ENCODE assay signal across 9 mouse cellular contexts in genomic region chr8:122661138-122661537, GRCm38 (mm10). TPM values are rescaled to one million over a fixed set of nuclear protein-coding genes. Genes with fewer than 3 reads are reported as not detected.
DNase-seq lines count a peak whose midpoint lies in the region; ATAC-seq and TF ChIP-seq lines count a peak whose summit lies in the region.
"Had no signal": no experiment of that assay in that cellular context is flagged by ENCODE, and none has a peak within 500 bp of the region (broad histone marks: within the 10 kb centered on the region; RNA-seq: fewer than 3 reads in every experiment).

No protein-coding gene starts in this region.

- peaks cover 28% of the 10 kb centered on the region; the same call in 1 of the 2 replicates for H3K4me1 ChIP-seq in lung, postnatal 0 days (ENCODE audit: insufficient read depth, low read depth, low read length)
- peaks cover 47% of the 10 kb centered on the region for H3K4me1 ChIP-seq in stomach, embryonic 15.5 days

- no peak overlapping the region for H3K27ac ChIP-seq in lung, postnatal 0 days (ENCODE audit: low read length)
- peak overlapping the region; percentile 65; the same call in 1 of the 2 replicates for H3K27ac ChIP-seq in stomach, embryonic 15.5 days

- no peaks in the 10 kb centered on the region for H3K9me3 ChIP-seq in lung, postnatal 0 days (ENCODE audit: low read length)
- H3K9me3 ChIP-seq in stomach, embryonic 15.5 days: no peaks in the 10 kb centered on the region

- ATAC-seq in lung, postnatal 0 days: peak; percentile 61
- ATAC-seq in stomach, embryonic 15.5 days (ENCODE audit: insufficient read depth, low FRiP score, low read depth): peak; percentile 42; the same call in 1 of the 2 replicates
- no peak for ATAC-seq in erythroblast, adult 5-6 weeks (replicated peaks; ENCODE audit: low FRiP score, poor library complexity, severe bottlenecking)

- TF ChIP-seq EP300 in lung, postnatal 0 days (IDR thresholded peaks at IDR 0.05): no peak

- no peaks in the 10 kb centered on the region for H3K27me3 ChIP-seq in lung, postnatal 0 days (replicated peaks; ENCODE audit: insufficient read depth, low read length)
- H3K27me3 ChIP-seq in stomach, embryonic 15.5 days (replicated peaks): no peaks in the 10 kb centered on the region

- DNase-seq in urinary bladder, postnatal 25 days (ENCODE audit: low spot score): peak; percentile 37
- DNase-seq in urinary bladder, postnatal 10 days (ENCODE audit: low spot score): no peak
- DNase-seq in forelimb bud, embryonic 11.5 days (ENCODE audit: low read depth, low spot score): peak; percentile 95
- DNase-seq in heart, postnatal 25 days (ENCODE audit: low spot score): peak; percentile 76
- DNase-seq in layer of hippocampus, adult 18-20 months (ENCODE audit: low spot score in 2 of 2): peak; percentile 74 to 83
- peak; percentile 87 for DNase-seq in lung, postnatal 0 days (ENCODE audit: low spot score)

- no peak overlapping the region for H3K9ac ChIP-seq in lung, postnatal 0 days (replicated peaks; ENCODE audit: low read depth)
- H3K9ac ChIP-seq in stomach, embryonic 15.5 days: no peak overlapping the region

- no peak overlapping the region for H3K4me2 ChIP-seq in lung, postnatal 0 days (replicated peaks; ENCODE audit: low read depth, low read length)
- no peak overlapping the region for H3K4me2 ChIP-seq in stomach, embryonic 15.5 days

- no peak for TF ChIP-seq CTCF in lung, postnatal 0 days (IDR thresholded peaks at IDR 0.05)

- intact Hi-C loops in heart, postnatal 25 days (cut with DNase I): loop anchor here (5.0 kb wide), 1 partner anchor 39 kb away; the partner anchor contains the start of gene Pabpn1l

- WGBS in lung, postnatal 0 days: 30% methylated on average over 7 of the region's 7 CpGs
- 29% methylated on average over 7 of the region's 7 CpGs for WGBS in stomach, embryonic 15.5 days

- no peaks in the 10 kb centered on the region for H3K36me3 ChIP-seq in lung, postnatal 0 days (ENCODE audit: insufficient read depth, low read length)
- no peaks in the 10 kb centered on the region for H3K36me3 ChIP-seq in stomach, embryonic 15.5 days

- H3K4me3 ChIP-seq in lung, postnatal 0 days (ENCODE audit: low read depth, low read length): no peak overlapping the region
- H3K4me3 ChIP-seq in stomach, embryonic 15.5 days (replicated peaks): no peak overlapping the region

RNA-seq across cellular contexts. Expression of gene Cbfa2t3, which starts 37.8 kb away (rescaled TPM):
- total RNA-seq in heart, postnatal 25 days (2021): 10 to 100 TPM; 18.5 to 25.3 TPM
- 10 to 100 TPM; 46.3 to 52.5 TPM for total RNA-seq in layer of hippocampus, adult 18-20 months (2021)
- polyA plus RNA-seq in lung, postnatal 0 days (2015; fragmentation: Nextera tagmentation; extraction: Ambion mirVana): 15.0 and 17.0 TPM in 2 replicates
- polyA plus RNA-seq in stomach, embryonic 15.5 days (2015; fragmentation: Nextera tagmentation; extraction: Ambion mirVana): 4.5 and 4.8 TPM in 2 replicates
- total RNA-seq in erythroblast, adult 5-6 weeks (2015; ENCODE audit: low replicate concordance): 10.9 and 13.1 TPM in 2 replicates
- total RNA-seq in erythroblast, adult 5-6 weeks (2017; ENCODE audit: low replicate concordance): 10.9 and 13.8 TPM in 2 replicates

RNA-seq across cellular contexts. Expression of gene Pabpn1l, which starts 38.6 kb away (rescaled TPM):
- not detected for total RNA-seq in heart, postnatal 25 days (2021)
- total RNA-seq in layer of hippocampus, adult 18-20 months (2021): not detected
- polyA plus RNA-seq in lung, postnatal 0 days (2015; fragmentation: Nextera tagmentation; extraction: Ambion mirVana): 0.12 TPM in 1 of 2 replicates, not detected in the other
- 0.12 TPM in 1 of 2 replicates, not detected in the other for polyA plus RNA-seq in stomach, embryonic 15.5 days (2015; fragmentation: Nextera tagmentation; extraction: Ambion mirVana)
- not detected in 2 replicates for total RNA-seq in erythroblast, adult 5-6 weeks (2015; ENCODE audit: low replicate concordance)
- total RNA-seq in erythroblast, adult 5-6 weeks (2017; ENCODE audit: low replicate concordance): not detected in 2 replicates
- polyA plus RNA-seq: testis, adult 2 months had no signal

RNA-seq across cellular contexts. Expression of gene Trappc2l, which starts 49.7 kb away (rescaled TPM):
- 10 to 100 TPM; 58.4 to 62.8 TPM for total RNA-seq in heart, postnatal 25 days (2021)
- total RNA-seq in layer of hippocampus, adult 18-20 months (2021): 10 to 100 TPM; 82.1 to 82.7 TPM
- 66.8 and 70.0 TPM in 2 replicates for polyA plus RNA-seq in lung, postnatal 0 days (2015; fragmentation: Nextera tagmentation; extraction: Ambion mirVana)
- polyA plus RNA-seq in stomach, embryonic 15.5 days (2015; fragmentation: Nextera tagmentation; extraction: Ambion mirVana): 49.7 and 61.8 TPM in 2 replicates
- 17.7 and 26.8 TPM in 2 replicates for total RNA-seq in erythroblast, adult 5-6 weeks (2015; ENCODE audit: low replicate concordance)
- 9.1 and 10.2 TPM in 2 replicates for total RNA-seq in erythroblast, adult 5-6 weeks (2017; ENCODE audit: low replicate concordance)

RNA-seq across cellular contexts. Expression of gene Galns, which starts 49.9 kb away (rescaled TPM):
- total RNA-seq in heart, postnatal 25 days (2021): 1 to 10 TPM; 2.9 to 3.4 TPM
- 10 to 100 TPM; 10.2 to 10.9 TPM for total RNA-seq in layer of hippocampus, adult 18-20 months (2021)
- polyA plus RNA-seq in lung, postnatal 0 days (2015; fragmentation: Nextera tagmentation; extraction: Ambion mirVana): 14.3 and 14.5 TPM in 2 replicates
- 11.9 and 13.1 TPM in 2 replicates for polyA plus RNA-seq in stomach, embryonic 15.5 days (2015; fragmentation: Nextera tagmentation; extraction: Ambion mirVana)
- total RNA-seq in erythroblast, adult 5-6 weeks (2015; ENCODE audit: low replicate concordance): 8.6 and 23.2 TPM in 2 replicates
- total RNA-seq in erythroblast, adult 5-6 weeks (2017; ENCODE audit: low replicate concordance): 8.6 and 15.5 TPM in 2 replicates
